In genomic region chr4:43389845-43390440, GRCm38 (mm10) we compare ENCODE assay signal across 17 mouse cellular contexts. TPM values are rescaled to one million over a fixed set of nuclear protein-coding genes. Genes with fewer than 3 reads are reported as not detected.
A peak's percentile ranks its signal among the peaks of the same experiment; 100 is the strongest.
DNase-seq lines count a peak whose midpoint lies in the region; ATAC-seq and TF ChIP-seq lines count a peak whose summit lies in the region.
"Had no signal": no experiment of that assay in that cellular context is flagged by ENCODE, and none has a peak within 500 bp of the region (broad histone marks: within the 10 kb centered on the region; RNA-seq: fewer than 3 reads in every experiment).

No protein-coding gene starts in this region.

- peaks cover 16% of the 10 kb centered on the region for H3K4me1 ChIP-seq in cerebellum, adult 2 months (ENCODE audit: control insufficient read depth, insufficient read depth, low read length)
- H3K4me1 ChIP-seq in kidney, adult 2 months (ENCODE audit: control insufficient read depth, insufficient read depth, low read length), result peaks cover 24% of the 10 kb centered on the region; the same call in 1 of the 2 replicates
- H3K4me1 ChIP-seq in embryonic facial prominence, embryonic 13.5 days, result peaks cover 20% of the 10 kb centered on the region
- peaks cover 28% of the 10 kb centered on the region for H3K4me1 ChIP-seq in lung, embryonic 16.5 days (replicated peaks; ENCODE audit: control insufficient read depth, insufficient read depth, low read length)
- H3K4me1 ChIP-seq in forebrain, postnatal 0 days (ENCODE audit: insufficient read depth), result no peaks in the 10 kb centered on the region

- WGBS in cerebellum, adult 2 months, result 35% methylated on average over 9 of the region's 9 CpGs
- WGBS in kidney, adult 2 months, result 35% methylated on average over 9 of the region's 9 CpGs
- WGBS in embryonic facial prominence, embryonic 13.5 days, result 61% methylated on average over 9 of the region's 9 CpGs
- 51% methylated on average over 9 of the region's 9 CpGs for WGBS in lung, embryonic 16.5 days
- 67% methylated on average over 9 of the region's 9 CpGs for WGBS in forebrain, postnatal 0 days

- DNase-seq in cerebellum, adult 2 months, result peak in 1 of 2 experiments; percentile 50
- no peak for DNase-seq in cerebellum, adult 11 months
- peak; percentile 46 for DNase-seq in kidney, adult 2 months
- no peak for DNase-seq in kidney, postnatal 36 days
- no peak for DNase-seq in thymus, postnatal 14 days
- no peak for DNase-seq in forebrain, postnatal 0 days
- DNase-seq: layer of hippocampus, postnatal 36 days; liver, embryonic 13.5 days; right cerebral cortex, postnatal 4 days; thymus, adult 2 months had no signal

- no peak overlapping the region for H3K9ac ChIP-seq in embryonic facial prominence, embryonic 13.5 days
- 0 out of 2 replicates have a peak overlapping the region, but pooled peaks have one; percentile 4 for H3K9ac ChIP-seq in lung, embryonic 16.5 days (ENCODE audit: low read length)
- no peak overlapping the region for H3K9ac ChIP-seq in forebrain, postnatal 0 days
- H3K9ac ChIP-seq: embryonic facial prominence, embryonic 15.5 days; hindbrain, embryonic 13.5 days; liver, embryonic 13.5 days had no signal

- no peak overlapping the region for H3K4me3 ChIP-seq in cerebellum, adult 2 months (replicated peaks; ENCODE audit: insufficient read depth, low read depth, low read length)
- no peak overlapping the region for H3K4me3 ChIP-seq in kidney, adult 2 months (ENCODE audit: insufficient read depth, low read depth, low read length)
- no peak overlapping the region for H3K4me3 ChIP-seq in embryonic facial prominence, embryonic 13.5 days
- H3K4me3 ChIP-seq in lung, embryonic 16.5 days (ENCODE audit: low read length), result no peak overlapping the region
- no peak overlapping the region for H3K4me3 ChIP-seq in forebrain, postnatal 0 days (ENCODE audit: low read depth, low read length)
- H3K4me3 ChIP-seq: embryonic facial prominence, embryonic 15.5 days; hindbrain, embryonic 13.5 days; liver, embryonic 13.5 days had no signal

- H3K27ac ChIP-seq in cerebellum, adult 2 months (ENCODE audit: insufficient read depth, low read length), result peak overlapping the region; percentile 5
- peak overlapping the region; percentile 77 for H3K27ac ChIP-seq in kidney, adult 2 months (ENCODE audit: insufficient read depth, low read depth, low read length)
- 0 out of 2 replicates have a peak overlapping the region, but pooled peaks have one; percentile 23 for H3K27ac ChIP-seq in embryonic facial prominence, embryonic 13.5 days
- H3K27ac ChIP-seq in lung, embryonic 16.5 days (ENCODE audit: low read length), result peak overlapping the region; percentile 47; the same call in 1 of the 2 replicates
- H3K27ac ChIP-seq in forebrain, postnatal 0 days (ENCODE audit: low read depth, low read length), result no peak overlapping the region
- H3K27ac ChIP-seq: embryonic facial prominence, embryonic 15.5 days; hindbrain, embryonic 13.5 days; liver, embryonic 13.5 days had no signal

- H3K9me3 ChIP-seq in embryonic facial prominence, embryonic 13.5 days, result no peaks in the 10 kb centered on the region
- no peaks in the 10 kb centered on the region for H3K9me3 ChIP-seq in lung, embryonic 16.5 days (ENCODE audit: control insufficient read depth, low read length)
- no peaks in the 10 kb centered on the region for H3K9me3 ChIP-seq in forebrain, postnatal 0 days (ENCODE audit: low read length)
- H3K9me3 ChIP-seq: embryonic facial prominence, embryonic 15.5 days; G1E; hindbrain, embryonic 13.5 days; liver, embryonic 13.5 days had no signal

- H3K4me2 ChIP-seq in embryonic facial prominence, embryonic 13.5 days, result no peak overlapping the region
- H3K4me2 ChIP-seq in lung, embryonic 16.5 days (ENCODE audit: low read depth, low read length), result no peak overlapping the region
- no peak overlapping the region for H3K4me2 ChIP-seq in forebrain, postnatal 0 days (ENCODE audit: low read depth)
- H3K4me2 ChIP-seq: embryonic facial prominence, embryonic 15.5 days; hindbrain, embryonic 13.5 days; liver, embryonic 13.5 days had no signal

- no peak for TF ChIP-seq CTCF in cerebellum, adult 2 months (IDR thresholded peaks at IDR 0.05; ENCODE audit: borderline replicate concordance, insufficient read depth, low read depth, low read length)
- TF ChIP-seq CTCF in kidney, adult 2 months (conservative IDR thresholded peaks at IDR 0.05; ENCODE audit: insufficient read depth, insufficient read length, low read depth, low read length), result no peak
- TF ChIP-seq CTCF in forebrain, postnatal 0 days (IDR thresholded peaks at IDR 0.05; ENCODE audit: low read depth), result no peak

- no peak for TF ChIP-seq POLR2A in cerebellum, adult 2 months (IDR thresholded peaks at IDR 0.05; ENCODE audit: borderline replicate concordance, insufficient read depth, low read length)
- no peak for TF ChIP-seq POLR2A in kidney, adult 2 months (IDR thresholded peaks at IDR 0.05; ENCODE audit: low read depth, low read length)

- no peaks in the 10 kb centered on the region for H3K36me3 ChIP-seq in kidney, adult 2 months (ENCODE audit: control insufficient read depth, insufficient read depth, low read length)
- 0 out of 2 replicates have a peak, but pooled peaks cover 9% of the 10 kb centered on the region for H3K36me3 ChIP-seq in embryonic facial prominence, embryonic 13.5 days
- H3K36me3 ChIP-seq in lung, embryonic 16.5 days (ENCODE audit: control insufficient read depth, insufficient read depth, low read length), result no peaks in the 10 kb centered on the region
- no peaks in the 10 kb centered on the region for H3K36me3 ChIP-seq in forebrain, postnatal 0 days (ENCODE audit: insufficient read depth)
- H3K36me3 ChIP-seq: embryonic facial prominence, embryonic 15.5 days; G1E; hindbrain, embryonic 13.5 days; liver, embryonic 13.5 days had no signal

- no peak for ATAC-seq in embryonic facial prominence, embryonic 13.5 days (ENCODE audit: insufficient number of reproducible peaks, insufficient read depth, low FRiP score, low TSS enrichment, low read depth)
- ATAC-seq in lung, embryonic 16.5 days (ENCODE audit: low read depth), result no peak
- ATAC-seq in forebrain, postnatal 0 days, result no peak
- ATAC-seq: midbrain, embryonic 16.5 days had no signal

- H3K27me3 ChIP-seq in cerebellum, adult 2 months (ENCODE audit: control insufficient read depth, insufficient read depth, low read length), result no peaks in the 10 kb centered on the region
- H3K27me3 ChIP-seq in kidney, adult 2 months (replicated peaks; ENCODE audit: control insufficient read depth, insufficient read depth, low read length), result no peaks in the 10 kb centered on the region
- H3K27me3 ChIP-seq in embryonic facial prominence, embryonic 13.5 days, result no peaks in the 10 kb centered on the region
- H3K27me3 ChIP-seq in lung, embryonic 16.5 days (ENCODE audit: control insufficient read depth, insufficient read depth, low read depth, low read length), result no peaks in the 10 kb centered on the region
- no peaks in the 10 kb centered on the region for H3K27me3 ChIP-seq in forebrain, postnatal 0 days (ENCODE audit: insufficient read depth, low read length)
- H3K27me3 ChIP-seq: embryonic facial prominence, embryonic 15.5 days; hindbrain, embryonic 13.5 days; liver, embryonic 13.5 days had no signal

RNA-seq across cellular contexts. Expression of gene Rusc2, which starts 8.2 kb away (rescaled TPM):
- 63.0 and 65.8 TPM in 2 replicates for polyA plus RNA-seq in cerebellum, adult 2 months (2012; rRNA removed)
- 15.5 and 17.3 TPM in 2 replicates for polyA plus RNA-seq in kidney, adult 2 months (2012; rRNA removed)
- polyA plus RNA-seq in embryonic facial prominence, embryonic 13.5 days (2015; fragmentation: Nextera tagmentation; extraction: Ambion mirVana), result 13.1 and 17.2 TPM in 2 replicates
- polyA plus RNA-seq in lung, embryonic 16.5 days (2015; fragmentation: Nextera tagmentation; extraction: Ambion mirVana), result 12.9 and 15.1 TPM in 2 replicates
- total RNA-seq in forebrain, postnatal 0 days (2014; rRNA removed), result 116 and 148 TPM in 2 replicates
- polyA plus RNA-seq in forebrain, postnatal 0 days (2015; fragmentation: Nextera tagmentation; extraction: Ambion mirVana), result 73.2 and 75.8 TPM in 2 replicates

RNA-seq across cellular contexts. Expression of gene Fam166b, which starts 39.0 kb away (rescaled TPM):
- 0.87 and 2.0 TPM in 2 replicates for polyA plus RNA-seq in cerebellum, adult 2 months (2012; rRNA removed)
- polyA plus RNA-seq in kidney, adult 2 months (2012; rRNA removed), result 1.3 and 1.6 TPM in 2 replicates
- polyA plus RNA-seq in embryonic facial prominence, embryonic 13.5 days (2015; fragmentation: Nextera tagmentation; extraction: Ambion mirVana), result 0.20 TPM in 1 of 2 replicates, not detected in the other
- polyA plus RNA-seq in lung, embryonic 16.5 days (2015; fragmentation: Nextera tagmentation; extraction: Ambion mirVana), result 0.87 and 1.4 TPM in 2 replicates
- 0.15 and 1.3 TPM in 2 replicates for total RNA-seq in forebrain, postnatal 0 days (2014; rRNA removed)
- 0.58 and 0.96 TPM in 2 replicates for polyA plus RNA-seq in forebrain, postnatal 0 days (2015; fragmentation: Nextera tagmentation; extraction: Ambion mirVana)
- total RNA-seq: neutrophil, adult 5-6 weeks had no signal
- polyA plus RNA-seq: G1E; liver, embryonic 13.5 days had no signal

RNA-seq across cellular contexts. Expression of gene Tesk1, which starts 51.8 kb away (rescaled TPM):
- 51.2 and 56.3 TPM in 2 replicates for polyA plus RNA-seq in cerebellum, adult 2 months (2012; rRNA removed)
- polyA plus RNA-seq in kidney, adult 2 months (2012; rRNA removed), result 59.0 and 72.5 TPM in 2 replicates
- polyA plus RNA-seq in embryonic facial prominence, embryonic 13.5 days (2015; fragmentation: Nextera tagmentation; extraction: Ambion mirVana), result 7.0 and 8.8 TPM in 2 replicates
- 2.2 and 3.4 TPM in 2 replicates for polyA plus RNA-seq in lung, embryonic 16.5 days (2015; fragmentation: Nextera tagmentation; extraction: Ambion mirVana)
- 101 and 124 TPM in 2 replicates for total RNA-seq in forebrain, postnatal 0 days (2014; rRNA removed)
- 14.8 and 15.4 TPM in 2 replicates for polyA plus RNA-seq in forebrain, postnatal 0 days (2015; fragmentation: Nextera tagmentation; extraction: Ambion mirVana)
